Mouse (Mus musculus) adrenal gland, postnatal 4 days (tissue): ENCODE data around the gene Olfr391-ps. TPM values are rescaled to one million over a fixed set of nuclear protein-coding genes. Genes with fewer than 3 reads are reported as not detected.

Experiments
- DNase-seq, 2 experiments: peaks; one replicate each; pipeline ENCODE4 v3.0.0; 2021 to 2022; ENCODE audit warnings: low spot score in 2 of 2, mixed read lengths in 2 of 2
- long read RNA-seq, 2 experiments: library from polyadenylated mRNA; stranded (forward); transcript quantifications; one replicate each; pipeline ENCODE4 v2.0.0; 2021
- total RNA-seq, 2 experiments: library from RNA; stranded (reverse); gene quantifications; 2 replicates each; pipeline ENCODE4 v1.2.3; 2021

Gene Olfr391-ps
- not detected for total RNA-seq
- long read RNA-seq, experiment 1, result 0 reads
- long read RNA-seq, experiment 2, result 0 reads

DNA sequence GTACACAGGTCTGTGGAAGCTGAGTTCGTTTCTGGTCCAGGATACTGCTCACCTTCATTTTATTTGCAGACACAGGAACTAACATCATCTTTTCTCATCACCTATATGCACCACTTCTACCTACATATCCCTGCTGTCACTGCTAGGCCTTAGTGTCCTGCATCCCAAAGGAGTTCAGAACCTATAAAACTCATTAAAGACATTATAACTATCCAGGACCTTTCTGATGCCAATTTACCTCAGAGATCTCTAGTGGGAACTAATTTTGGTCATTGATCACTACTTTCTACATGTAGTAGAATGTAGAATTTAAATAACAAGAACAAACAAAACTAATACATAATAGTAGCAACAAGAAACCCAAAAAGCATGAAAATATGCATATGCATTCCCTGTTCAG lies at the start of gene Olfr391-ps:
Gene Olfr391-ps, minus strand, starts transcription at position 101 of the 400 bp plus-strand sequence.
- no peak for DNase-seq

DNA sequence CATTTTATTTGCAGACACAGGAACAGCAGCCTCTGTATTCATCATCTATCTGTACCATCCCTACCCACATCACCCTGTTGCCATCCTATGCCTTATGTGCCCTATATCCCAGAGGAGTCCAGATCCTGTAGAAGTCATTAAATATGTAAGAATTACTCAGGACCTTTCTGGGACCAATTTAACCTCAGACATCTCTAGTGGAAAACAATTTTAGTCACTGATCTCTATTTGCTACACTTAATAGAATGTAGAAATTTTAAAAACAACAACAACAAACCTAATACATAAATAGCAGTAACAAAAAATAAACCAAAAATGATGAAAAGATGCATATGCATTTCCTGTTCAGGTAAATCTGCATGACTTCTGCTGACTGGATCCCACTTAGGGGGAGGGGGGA lies 48.5 kb upstream of the Olfr391-ps start, which contains the start of gene Olfr393:
Gene Olfr393, minus strand, starts transcription at position 101 of the 400 bp plus-strand sequence.
- DNase-seq, result no peak

DNA sequence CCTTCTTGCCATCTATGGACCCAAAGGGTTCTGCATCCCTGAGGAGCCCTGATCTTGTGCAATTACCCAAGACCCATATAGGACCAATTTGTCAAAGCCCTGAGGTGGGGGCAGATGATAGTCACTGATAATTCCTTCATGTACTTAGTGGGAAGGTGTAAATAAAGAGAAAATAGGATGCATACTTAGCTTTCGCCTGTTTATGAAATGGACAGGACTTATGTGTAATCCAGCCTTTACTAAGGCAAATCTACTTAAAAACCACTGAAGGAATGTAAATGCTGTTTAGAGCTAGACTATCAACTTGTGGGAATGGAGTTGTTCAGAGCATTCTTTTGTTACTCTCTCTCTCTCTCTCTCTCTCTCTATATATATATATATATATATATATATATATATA lies 14.1 kb upstream of the Olfr391-ps start, which contains the start of gene Olfr392:
Gene Olfr392, minus strand, starts transcription at position 101 of the 400 bp plus-strand sequence.
- DNase-seq, result no peak

DNA sequence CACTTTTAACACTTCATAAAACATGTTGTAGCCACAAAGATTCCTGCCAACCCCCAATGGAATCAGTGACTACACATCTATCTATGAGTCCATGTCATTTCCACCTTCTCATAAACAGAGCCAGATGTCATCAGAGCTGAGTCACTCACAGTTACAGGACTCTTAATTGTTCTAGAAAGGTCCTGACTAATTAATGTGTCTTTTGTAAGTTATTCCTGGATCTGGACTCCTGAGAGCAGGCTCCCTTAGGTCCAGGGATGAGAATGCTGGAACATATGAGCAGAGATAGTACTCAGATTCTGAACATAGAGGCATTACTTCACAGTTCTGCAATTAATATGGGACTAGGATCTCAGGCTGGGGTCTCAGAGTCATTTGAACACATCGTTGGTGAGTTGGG lies 20.2 kb downstream of the Olfr391-ps start, which contains the start of gene Olfr390:
Gene Olfr390, plus strand, starts transcription at position 301 of the 400 bp plus-strand sequence.
- DNase-seq, result no peak

DNA sequence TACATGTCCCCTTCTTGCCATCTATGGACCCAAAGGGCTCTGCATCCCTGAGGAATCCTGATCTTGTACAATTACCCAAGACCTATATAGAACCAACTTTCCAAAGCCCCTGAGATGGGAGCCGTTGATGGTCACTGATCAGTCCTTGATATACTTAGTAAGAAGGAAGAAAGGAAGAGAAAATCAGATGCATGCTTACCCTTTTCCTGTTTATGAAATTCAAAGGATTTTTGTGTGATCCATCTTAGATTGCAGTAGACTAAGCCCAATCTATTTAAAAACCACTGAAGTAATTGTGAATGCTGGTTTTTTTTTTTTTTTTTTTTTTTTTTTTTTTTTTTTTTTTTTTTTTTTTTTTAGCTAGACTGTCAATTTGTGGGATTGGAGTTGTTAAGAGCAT lies 22.2 kb downstream of the Olfr391-ps start, which contains the start of gene Olfr389:
Gene Olfr389, minus strand, starts transcription at position 101 of the 400 bp plus-strand sequence.
- DNase-seq, result no peak

DNA sequence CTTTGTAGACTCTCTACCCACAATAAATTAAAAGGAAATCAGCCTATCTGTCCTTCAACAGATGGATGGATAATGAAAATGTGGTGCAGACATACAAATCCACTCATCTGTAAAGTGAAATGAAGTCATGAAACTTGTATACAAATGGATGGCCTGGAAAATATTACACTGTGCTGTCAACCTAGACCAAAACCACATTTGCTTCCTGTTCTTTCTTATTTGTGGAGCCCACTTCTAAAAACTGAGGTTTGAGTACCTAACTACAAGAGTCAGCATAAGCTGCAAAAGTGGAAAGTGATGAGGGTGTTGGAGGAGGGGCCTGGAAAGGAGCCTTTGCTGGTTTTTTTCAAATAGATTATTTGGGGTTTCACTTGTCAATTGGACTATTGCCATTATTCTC lies 43.7 kb downstream of the Olfr391-ps start:
- no peak for DNase-seq

Other genes with a start within 250 kb of the Olfr391-ps start
- not detected for gene Olfr385, start 210.0 kb downstream of the Olfr391-ps start, total RNA-seq
- not detected for gene Olfr384, start 204.5 kb downstream of the Olfr391-ps start, total RNA-seq
- not detected for gene Zfp735, start 114.3 kb downstream of the Olfr391-ps start, total RNA-seq
- not detected for gene Olfr389, start 22.3 kb downstream of the Olfr391-ps start, total RNA-seq
- gene Olfr390, start 20.1 kb downstream of the Olfr391-ps start, total RNA-seq, result not detected
- gene Olfr392, start 14.0 kb upstream of the Olfr391-ps start, total RNA-seq, result not detected
- not detected for gene Olfr393, start 48.4 kb upstream of the Olfr391-ps start, total RNA-seq
- gene Olfr394, start 87.7 kb upstream of the Olfr391-ps start, total RNA-seq, result not detected
- gene Olfr395, start 106.2 kb upstream of the Olfr391-ps start, total RNA-seq, result not detected
- gene Olfr23, start 133.6 kb upstream of the Olfr391-ps start, total RNA-seq, result not detected
- gene Olfr397, start 157.8 kb upstream of the Olfr391-ps start, total RNA-seq, result not detected
- not detected for gene Olfr398, start 187.4 kb upstream of the Olfr391-ps start, total RNA-seq